Mouse (Mus musculus) inflammation-experienced regulatory T-cells, adult 6 months (primary cell): Measurements from ENCODE around the gene Ptx4. TPM values are rescaled to one million over a fixed set of nuclear protein-coding genes. Genes with fewer than 3 reads are reported as not detected.
"Not testable (repeated sequence)": the region's sequence is repeated elsewhere in the genome, so short reads cannot be mapped to it uniquely, and the experiment has no call there.

Source experiments
- ATAC-seq: one replicate; pipeline ENCODE4 v1.8.0; 2017
- polyA plus RNA-seq, 3 experiments: library from polyadenylated mRNA; unstranded; fragments of 100-300 nt; shearing (Covaris generic); gene quantifications; one replicate each; pipeline ENCODE4 v1.2.1; 2017

The Ptx4 gene
- polyA plus RNA-seq, 3 experiments from 2014 or later: not detected

- ATAC-seq: peak; percentile 86
Observed at GRCm38 (mm10) chr17:25115664-25116432, 4.7 kb upstream of the Ptx4 start, which contains the start of gene Telo2. Telo2 (minus strand) TSS chr17:25115967.

GRCm38 (mm10) chr17:25117263-25117662 lies 3.3 kb upstream of the Ptx4 start:
- no peak for ATAC-seq

GRCm38 (mm10) chr17:25123979-25124378 lies 3.4 kb downstream of the Ptx4 start:
- peak; percentile 32 for ATAC-seq

GRCm38 (mm10) chr17:25125442-25126060 lies 5.0 kb downstream of the Ptx4 start:
- ATAC-seq: not testable (repeated sequence)

GRCm38 (mm10) chr17:25127079-25127478 lies 6.5 kb downstream of the Ptx4 start:
- ATAC-seq: no peak

- no peak for ATAC-seq
Observed at GRCm38 (mm10) chr17:25127681-25128080, 7.1 kb downstream of the Ptx4 start.

- ATAC-seq: no peak
Observed at GRCm38 (mm10) chr17:25130060-25130459, 9.5 kb downstream of the Ptx4 start.

GRCm38 (mm10) chr17:25133275-25133698 lies 12.7 kb downstream of the Ptx4 start, which contains the start of gene Clcn7:
Clcn7 (plus strand) TSS chr17:25133391.
- peak; percentile 98 for ATAC-seq

GRCm38 (mm10) chr17:25135622-25136021 lies 15.1 kb downstream of the Ptx4 start:
- no peak for ATAC-seq

GRCm38 (mm10) chr17:25138803-25139202 lies 18.2 kb downstream of the Ptx4 start:
- ATAC-seq: no peak

- no peak for ATAC-seq
Observed at GRCm38 (mm10) chr17:25139960-25140359, 19.4 kb downstream of the Ptx4 start.

GRCm38 (mm10) chr17:25162161-25162560 lies 41.6 kb downstream of the Ptx4 start, which contains the start of gene Ccdc154:
Ccdc154 (plus strand) TSS chr17:25162461.
- no peak for ATAC-seq

- ATAC-seq: no peak
Observed at GRCm38 (mm10) chr17:25163387-25163786, 42.8 kb downstream of the Ptx4 start.

- ATAC-seq: no peak
Observed at GRCm38 (mm10) chr17:25164770-25165169, 44.2 kb downstream of the Ptx4 start.

GRCm38 (mm10) chr17:25165970-25166671 lies 45.6 kb downstream of the Ptx4 start:
- no peak for ATAC-seq

- ATAC-seq: no peak
Observed at GRCm38 (mm10) chr17:25169706-25170105, 49.1 kb downstream of the Ptx4 start.

- ATAC-seq: no peak
Observed at GRCm38 (mm10) chr17:25172558-25172957, 52.0 kb downstream of the Ptx4 start.

Other genes starting within 250 kb of the Ptx4 start
- gene Nubp2, start 234.4 kb upstream of the Ptx4 start, polyA plus RNA-seq: 100 to 1,000 TPM in 1 of 3 experiments, 10 to 100 TPM in 2; 75.5 to 104 (median 88.6) TPM
- gene Spsb3, start 234.1 kb upstream of the Ptx4 start, polyA plus RNA-seq: 10 to 100 TPM; 48.5 to 53.2 (median 49.1) TPM
- 10 to 100 TPM; 16.4 to 26.2 (median 26.1) TPM for gene Eme2, start 225.7 kb upstream of the Ptx4 start, polyA plus RNA-seq
- 10 to 100 TPM; 68.7 to 85.6 (median 71.2) TPM for gene Mrps34, start 225.6 kb upstream of the Ptx4 start, polyA plus RNA-seq
- gene Nme3, start 224.3 kb upstream of the Ptx4 start, polyA plus RNA-seq: 10 to 100 TPM; 39.8 to 50.7 (median 45.7) TPM
- 10 to 100 TPM; 22.0 to 47.5 (median 34.9) TPM for gene Mapk8ip3, start 183.8 kb upstream of the Ptx4 start, polyA plus RNA-seq
- 10 to 100 TPM; 25.3 to 48.1 (median 32.1) TPM for gene Jpt2, start 160.1 kb upstream of the Ptx4 start, polyA plus RNA-seq
- gene Cramp1l, start 105.0 kb upstream of the Ptx4 start, polyA plus RNA-seq: 10 to 100 TPM; 10.7 to 22.5 (median 17.2) TPM
- 10 to 100 TPM; 15.7 to 18.8 (median 17.2) TPM for gene Ift140, start 104.7 kb upstream of the Ptx4 start, polyA plus RNA-seq
- gene Tmem204, start 37.2 kb upstream of the Ptx4 start, polyA plus RNA-seq: under 1 TPM in 2 of 3 experiments, not detected in 1; 0.47 to 0.66 TPM
- gene Telo2, start 4.8 kb upstream of the Ptx4 start, polyA plus RNA-seq: 10 to 100 TPM; 13.5 to 33.6 (median 17.7) TPM
- 10 to 100 TPM; 16.6 to 27.4 (median 20.6) TPM for gene Clcn7, start 12.6 kb downstream of the Ptx4 start, polyA plus RNA-seq
- gene Ccdc154, start 41.7 kb downstream of the Ptx4 start, polyA plus RNA-seq: not detected
- not detected for gene Gm38655, start 54.7 kb downstream of the Ptx4 start, polyA plus RNA-seq
- gene BC003965, start 63.8 kb downstream of the Ptx4 start, polyA plus RNA-seq: 10 to 100 TPM; 12.9 to 16.3 (median 13.2) TPM
- 10 to 100 TPM; 22.2 to 31.4 (median 23.3) TPM for gene Unkl, start 67.6 kb downstream of the Ptx4 start, polyA plus RNA-seq
- gene Gnptg, start 119.4 kb downstream of the Ptx4 start, polyA plus RNA-seq: 10 to 100 TPM; 43.0 to 79.2 (median 61.5) TPM
- 10 to 100 TPM; 30.9 to 35.3 (median 31.4) TPM for gene Tsr3, start 119.4 kb downstream of the Ptx4 start, polyA plus RNA-seq
- 10 to 100 TPM in 2 of 3 experiments, 1 to 10 TPM in 1; 2.6 to 42.7 (median 10.9) TPM for gene Baiap3, start 135.6 kb downstream of the Ptx4 start, polyA plus RNA-seq
- 100 to 1,000 TPM; 418 to 487 (median 438) TPM for gene Ube2i, start 153.9 kb downstream of the Ptx4 start, polyA plus RNA-seq
- gene Prss34, start 177.6 kb downstream of the Ptx4 start, polyA plus RNA-seq: not detected
- not detected for gene Prss28, start 187.9 kb downstream of the Ptx4 start, polyA plus RNA-seq
- gene Prss29, start 197.9 kb downstream of the Ptx4 start, polyA plus RNA-seq: not detected
- not detected for gene Tpsab1, start 224.8 kb downstream of the Ptx4 start, polyA plus RNA-seq
- gene Tpsb2, start 245.5 kb downstream of the Ptx4 start, polyA plus RNA-seq: not detected
- not detected for gene Tpsg1, start 248.5 kb downstream of the Ptx4 start, polyA plus RNA-seq